Mouse (Mus musculus): ENCODE data around the gene D6Ertd527e.
A peak's percentile ranks its signal among the peaks of the same experiment; 100 is the strongest.
"Not testable (repeated sequence)": the region's sequence is repeated elsewhere in the genome, so short reads cannot be mapped to it uniquely, and the experiment has no call there.

Gene D6Ertd527e

GRCm38 (mm10) chr6:87104123-87104796 lies at the start of gene D6Ertd527e:
Gene D6Ertd527e, plus strand, starts transcription at chr6:87104746.
- no peak for DNase-seq (ENCODE audit: low read depth, low spot score)

GRCm38 (mm10) chr6:87059754-87060153 lies 44.8 kb upstream of the D6Ertd527e start:
- DNase-seq (ENCODE audit: low read depth, low spot score), result no peak

- DNase-seq (ENCODE audit: low read depth, low spot score), result no peak
These were observed 41.0 kb upstream of the D6Ertd527e start for GRCm38 (mm10) chr6:87063586-87063985.

GRCm38 (mm10) chr6:87068209-87068608 lies 36.3 kb upstream of the D6Ertd527e start:
- no peak for DNase-seq (ENCODE audit: low read depth, low spot score)

GRCm38 (mm10) chr6:87069195-87069900 lies 35.2 kb upstream of the D6Ertd527e start:
- DNase-seq (ENCODE audit: low read depth, low spot score), result no peak

- no peak for DNase-seq (ENCODE audit: low read depth, low spot score)
These were observed 33.9 kb upstream of the D6Ertd527e start for GRCm38 (mm10) chr6:87070641-87071040.

GRCm38 (mm10) chr6:87072759-87073158 lies 31.8 kb upstream of the D6Ertd527e start:
- DNase-seq (ENCODE audit: low read depth, low spot score), result no peak

GRCm38 (mm10) chr6:87075092-87075685 lies 29.4 kb upstream of the D6Ertd527e start:
- DNase-seq (ENCODE audit: low read depth, low spot score), result no peak

- no peak for DNase-seq (ENCODE audit: low read depth, low spot score)
These were observed 25.1 kb upstream of the D6Ertd527e start for GRCm38 (mm10) chr6:87079457-87079856.

GRCm38 (mm10) chr6:87085026-87085425 lies 19.5 kb upstream of the D6Ertd527e start:
- no peak for DNase-seq (ENCODE audit: low read depth, low spot score)

GRCm38 (mm10) chr6:87088356-87088755 lies 16.2 kb upstream of the D6Ertd527e start:
- no peak for DNase-seq (ENCODE audit: low read depth, low spot score)

- no peak for DNase-seq (ENCODE audit: low read depth, low spot score)
These were observed 13.7 kb upstream of the D6Ertd527e start for GRCm38 (mm10) chr6:87090877-87091276.

- DNase-seq (ENCODE audit: low read depth, low spot score), result no peak
These were observed 12.1 kb upstream of the D6Ertd527e start for GRCm38 (mm10) chr6:87092476-87092875.

GRCm38 (mm10) chr6:87093631-87094030 lies 10.9 kb upstream of the D6Ertd527e start:
- not testable (repeated sequence) for DNase-seq (ENCODE audit: low read depth, low spot score)

GRCm38 (mm10) chr6:87099261-87099660 lies 5.3 kb upstream of the D6Ertd527e start:
- no peak for DNase-seq (ENCODE audit: low read depth, low spot score)

GRCm38 (mm10) chr6:87099671-87100296 lies 4.8 kb upstream of the D6Ertd527e start:
- peak; percentile 23 for DNase-seq (ENCODE audit: low read depth, low spot score)

- DNase-seq (ENCODE audit: low read depth, low spot score), result no peak
These were observed 4.1 kb upstream of the D6Ertd527e start for GRCm38 (mm10) chr6:87100297-87101020.

GRCm38 (mm10) chr6:87101281-87101954 lies 3.1 kb upstream of the D6Ertd527e start:
- peak; percentile 77 for DNase-seq (ENCODE audit: low read depth, low spot score)

GRCm38 (mm10) chr6:87101955-87102353 lies 2.6 kb upstream of the D6Ertd527e start:
- peak; percentile 17 for DNase-seq (ENCODE audit: low read depth, low spot score)

- DNase-seq (ENCODE audit: low read depth, low spot score), result no peak
These were observed 2.1 kb upstream of the D6Ertd527e start for GRCm38 (mm10) chr6:87102421-87102911.

GRCm38 (mm10) chr6:87103314-87103713 lies 1.2 kb upstream of the D6Ertd527e start:
- peak; percentile 31 for DNase-seq (ENCODE audit: low read depth, low spot score)
